Mouse (Mus musculus): ENCODE measurements around the gene Cmpk1.
A peak's percentile ranks its signal among the peaks of the same experiment; 100 is the strongest.

Cmpk1 gene

GRCm38 (mm10) chr4:114945021-114945420 lies 42.0 kb downstream of the Cmpk1 start:
- DNase-seq (ENCODE audit: low spot score) = no peak

GRCm38 (mm10) chr4:114942583-114942982 lies 44.5 kb downstream of the Cmpk1 start:
- no peak for DNase-seq (ENCODE audit: low spot score)

DNA sequence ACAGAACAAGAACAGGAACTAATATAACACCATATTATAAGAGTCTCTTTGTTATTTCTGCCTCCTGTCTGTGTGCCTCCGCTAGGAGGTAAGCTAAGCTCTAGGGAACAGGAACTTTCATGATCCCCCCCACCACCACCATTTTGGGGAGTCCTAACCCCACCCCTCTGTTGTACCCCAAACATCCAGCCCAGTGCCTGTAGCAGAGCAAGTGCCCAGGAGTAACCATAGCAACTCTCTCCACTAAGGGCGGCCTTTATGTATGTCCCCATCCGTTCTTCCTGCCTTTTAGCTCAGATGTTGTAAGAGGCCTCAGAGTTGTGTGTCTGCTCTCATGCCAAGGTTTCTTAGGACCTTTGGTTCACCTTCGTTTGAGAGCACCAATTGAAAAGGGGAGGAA lies 44.9 kb downstream of the Cmpk1 start:
- no peak for DNase-seq (ENCODE audit: low spot score)

DNA sequence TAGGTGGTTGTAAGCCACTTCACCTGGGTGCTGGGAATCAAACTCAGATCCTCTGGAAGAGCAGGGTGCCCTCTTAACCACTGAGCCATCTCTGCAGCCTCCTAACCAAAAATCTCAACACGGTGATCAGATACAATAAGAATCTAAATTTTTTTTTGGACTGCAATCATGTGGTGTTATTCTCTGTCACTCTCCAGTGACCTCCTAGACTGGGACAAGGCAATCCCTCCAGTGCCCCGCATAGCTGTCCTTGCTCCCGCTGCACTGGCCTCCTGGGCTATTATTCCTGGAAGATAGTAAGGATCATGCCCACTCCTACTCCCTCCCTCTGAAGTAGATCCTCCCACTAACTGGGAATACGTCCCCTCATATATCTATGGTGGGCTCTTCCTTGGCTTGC lies 45.7 kb downstream of the Cmpk1 start:
- DNase-seq (ENCODE audit: low spot score) = no peak

DNA sequence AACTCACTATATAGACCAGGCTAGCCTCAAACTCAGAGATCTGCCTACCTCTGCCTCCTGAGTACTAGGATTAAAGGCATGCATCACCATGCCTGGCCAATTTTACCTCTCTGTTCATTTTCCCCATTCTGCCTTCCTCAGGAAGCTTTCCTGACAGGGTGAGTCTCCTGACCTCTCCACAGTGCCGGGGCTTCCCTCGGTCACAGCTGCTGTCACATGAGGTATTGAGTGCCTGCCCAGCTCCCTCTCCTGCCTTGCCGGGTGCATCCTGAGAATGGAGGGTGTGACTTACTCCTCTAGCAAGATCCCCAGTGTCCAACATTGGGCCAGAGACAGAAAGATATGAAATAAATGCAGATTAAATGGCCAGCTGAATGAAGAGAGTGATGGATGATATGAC lies 48.8 kb downstream of the Cmpk1 start:
- DNase-seq (ENCODE audit: low spot score) = no peak

- DNase-seq (ENCODE audit: low spot score) = peak; percentile 9
These were observed 49.5 kb downstream of the Cmpk1 start for GRCm38 (mm10) chr4:114937459-114938047.

- no peak for DNase-seq (ENCODE audit: low spot score)
These were observed 52.9 kb downstream of the Cmpk1 start for GRCm38 (mm10) chr4:114934188-114934587.

DNA sequence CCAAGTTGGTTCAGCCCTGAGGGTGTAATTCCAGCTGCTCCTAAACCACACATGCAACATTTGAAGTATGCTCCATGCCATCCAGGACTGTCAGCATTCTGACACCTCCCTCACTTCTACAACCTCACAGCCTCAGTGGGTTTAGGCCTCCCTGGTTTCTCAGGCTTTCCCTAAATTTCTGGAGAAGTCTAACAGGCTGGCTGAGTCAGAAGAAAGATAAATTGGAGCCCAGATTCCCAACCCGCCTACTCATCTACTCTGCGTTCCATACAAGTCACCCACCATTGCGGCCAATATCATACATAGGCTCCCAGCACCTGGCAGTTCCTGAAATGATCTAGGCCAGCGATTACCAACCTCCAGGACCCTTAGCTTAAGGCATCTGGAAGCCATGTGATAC lies 54.3 kb downstream of the Cmpk1 start:
- no peak for DNase-seq (ENCODE audit: low spot score)

DNA sequence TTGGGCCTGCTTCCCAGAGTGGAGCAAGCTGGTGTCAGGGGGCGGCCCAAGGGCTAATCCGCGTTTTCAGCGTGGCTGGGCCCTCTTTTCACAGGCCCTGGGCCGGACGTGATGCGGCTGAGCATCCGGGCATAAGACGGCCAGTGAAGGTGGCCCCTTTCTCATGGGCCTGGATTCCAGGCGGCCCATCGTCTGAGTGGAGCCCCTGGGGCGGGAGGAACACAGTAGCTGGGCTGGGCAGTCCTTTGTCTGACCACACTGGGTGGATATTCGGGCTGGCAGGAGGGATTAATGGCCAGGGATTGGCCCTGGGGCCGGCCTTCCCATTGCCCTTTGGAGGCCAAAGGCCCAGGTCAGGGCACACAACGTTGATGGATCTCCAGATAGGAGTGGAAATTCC lies 57.9 kb downstream of the Cmpk1 start:
- DNase-seq (ENCODE audit: low spot score) = no peak

DNA sequence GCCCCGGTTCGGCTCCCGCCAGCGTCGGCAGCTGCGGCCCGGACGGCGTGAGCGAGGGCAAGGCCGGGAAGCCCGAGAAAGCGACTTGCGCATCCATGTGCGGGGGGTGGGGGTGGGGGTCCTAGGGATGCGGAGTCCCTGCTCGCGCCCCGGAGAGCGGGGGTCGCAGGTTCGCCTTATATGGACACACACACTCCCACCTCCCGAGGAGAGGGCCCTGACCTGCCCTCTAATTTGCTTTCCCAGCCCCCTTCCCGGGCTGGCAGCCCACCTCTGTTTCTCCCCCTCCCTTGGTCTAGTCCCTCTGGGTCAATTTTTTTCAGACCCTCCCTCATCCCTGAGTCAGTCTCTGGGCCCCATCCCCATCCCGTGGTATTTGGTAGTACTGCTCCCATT lies 61.1 kb downstream of the Cmpk1 start, which contains the start of gene Foxe3:
Gene Foxe3 (minus strand): TSS at position 97 of the 396 bp plus-strand sequence.
- DNase-seq (ENCODE audit: low spot score) = no peak

DNA sequence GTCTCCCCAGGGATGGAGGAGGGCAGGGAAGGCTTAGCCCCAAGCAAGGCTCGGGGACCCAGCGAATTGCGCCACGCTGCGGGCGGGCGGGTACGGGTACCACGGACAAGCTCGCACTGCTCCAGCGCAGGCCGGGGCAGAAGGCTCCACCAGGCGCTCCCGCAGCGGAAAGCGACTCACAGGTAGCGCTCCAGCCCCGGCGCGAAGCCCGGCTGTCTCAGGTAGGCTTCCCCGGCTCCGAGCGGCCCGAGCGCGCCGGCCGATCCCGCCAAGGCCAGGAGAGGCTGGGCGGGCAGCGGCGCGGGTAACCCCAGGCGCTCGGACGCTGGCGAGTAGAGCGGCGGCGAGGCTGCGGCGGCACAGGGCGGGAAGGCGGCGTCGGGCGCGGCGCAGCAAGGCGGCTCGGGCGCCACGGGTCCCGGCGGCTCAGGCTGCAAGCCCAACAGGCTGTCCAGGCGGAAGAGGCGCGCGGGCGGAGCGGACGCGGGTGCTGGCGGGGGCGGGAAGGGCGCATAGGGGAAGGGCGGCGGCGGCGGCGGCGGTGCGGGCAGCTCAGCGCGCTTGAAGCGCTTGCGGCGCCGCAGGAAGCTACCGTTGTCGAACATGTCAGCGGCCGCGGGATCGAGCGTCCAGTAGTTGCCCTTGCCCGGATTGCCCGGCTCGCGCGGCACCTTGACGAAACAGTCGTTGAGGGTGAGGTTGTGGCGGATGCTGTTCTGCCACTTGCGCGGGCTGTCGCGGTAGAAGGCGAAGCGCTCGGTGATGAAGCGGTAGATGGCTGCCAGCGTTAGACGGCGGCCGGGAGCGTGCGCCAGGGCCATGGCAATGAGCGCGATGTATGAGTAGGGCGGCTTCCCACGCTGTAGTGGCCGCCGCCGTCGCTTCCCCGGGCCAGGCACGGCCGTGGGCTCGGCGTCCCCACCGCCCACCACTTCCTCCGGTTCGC lies 61.8 kb downstream of the Cmpk1 start:
- DNase-seq (ENCODE audit: low spot score) = no peak

GRCm38 (mm10) chr4:114917091-114917490 lies 70.0 kb downstream of the Cmpk1 start:
- DNase-seq (ENCODE audit: low spot score) = no peak

DNA sequence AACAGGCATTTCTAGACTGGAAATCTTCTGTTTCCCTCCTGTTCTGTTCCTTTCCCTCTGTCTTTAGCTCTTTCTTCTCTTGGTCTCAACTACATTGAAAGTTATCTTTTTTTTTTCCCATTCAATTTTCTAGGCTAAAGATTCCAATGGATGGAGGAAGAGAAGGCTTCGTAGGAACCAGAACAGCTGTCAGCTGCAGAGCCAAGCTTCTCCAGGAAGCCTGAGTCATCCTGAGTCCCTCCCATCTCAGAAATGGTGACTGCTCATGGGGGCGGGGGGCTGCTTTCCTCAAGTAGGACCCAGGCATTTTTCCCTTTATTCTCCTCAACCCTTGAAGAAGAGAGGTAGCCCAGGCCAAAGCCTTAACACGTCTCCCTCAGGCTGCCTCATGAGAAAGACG lies 71.0 kb downstream of the Cmpk1 start:
- DNase-seq (ENCODE audit: low spot score) = no peak

DNA sequence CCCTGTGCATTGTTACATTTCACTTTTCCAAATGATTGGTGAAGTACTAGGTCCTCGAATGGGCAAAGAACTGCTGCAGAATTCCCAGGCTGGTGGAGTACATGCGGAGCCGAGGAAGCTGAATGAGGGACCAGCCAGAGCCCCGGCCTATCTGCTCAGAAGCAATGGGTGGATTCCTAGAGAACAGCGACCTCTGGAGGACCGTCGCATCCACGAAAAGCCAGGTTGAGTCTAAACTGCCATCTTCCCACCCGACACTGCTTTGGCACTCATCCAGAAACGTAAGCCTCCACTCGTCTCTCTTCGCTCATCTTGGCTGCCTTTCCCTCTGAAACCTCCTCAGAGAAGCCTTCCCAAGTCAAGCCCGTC lies 73.5 kb downstream of the Cmpk1 start:
- DNase-seq (ENCODE audit: low spot score) = peak; percentile 24

GRCm38 (mm10) chr4:114912705-114913593 lies 74.1 kb downstream of the Cmpk1 start:
- no peak for DNase-seq (ENCODE audit: low spot score)

DNA sequence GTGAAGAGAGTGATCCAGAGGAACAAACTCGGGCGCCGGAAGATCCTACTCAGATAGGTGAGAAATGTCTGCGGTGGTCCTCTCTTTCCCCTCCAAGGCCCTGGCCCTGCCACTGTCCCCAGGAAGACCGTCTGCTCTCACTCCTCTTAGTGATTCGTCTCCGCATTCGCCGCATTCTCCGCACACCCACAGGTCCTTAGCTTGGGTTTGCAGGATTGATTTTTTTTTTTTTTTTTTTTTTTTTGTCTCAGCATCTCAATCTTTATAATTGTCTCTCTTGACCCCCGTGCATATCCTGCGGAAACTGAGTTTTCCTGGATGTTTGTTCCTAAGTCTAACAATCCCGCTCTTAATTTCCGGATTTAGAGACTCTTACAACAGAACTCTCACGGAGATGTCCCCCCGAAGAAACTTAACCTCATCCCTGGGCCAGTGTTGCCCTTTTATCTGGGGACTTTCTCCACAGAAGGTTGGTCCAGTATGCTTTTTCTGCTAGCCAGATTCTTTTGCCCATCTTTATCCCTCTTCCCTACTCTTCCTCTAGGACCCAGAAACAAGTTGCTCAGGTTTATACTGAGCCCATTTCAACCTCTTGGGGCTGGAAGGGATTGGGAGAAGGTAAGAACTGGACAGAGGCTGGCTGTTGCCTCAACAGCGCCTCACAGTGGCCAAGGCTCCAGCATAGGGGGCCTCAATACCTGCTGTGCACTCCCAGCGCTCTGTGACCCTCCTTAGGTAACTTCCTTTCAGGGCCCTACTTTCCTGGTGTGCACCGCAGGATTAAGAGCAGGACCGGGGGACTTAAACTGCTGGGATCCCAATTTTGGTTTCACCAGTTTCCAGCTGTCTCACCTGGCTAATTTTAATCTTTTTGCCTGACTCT lies 77.2 kb downstream of the Cmpk1 start:
- DNase-seq (ENCODE audit: low spot score) = no peak
